ENCODE assay signal across 8 mouse cellular contexts in genomic region chr7:28597642-28598446, GRCm38 (mm10). TPM values are rescaled to one million over a fixed set of nuclear protein-coding genes. Genes with fewer than 3 reads are reported as not detected.
A peak's percentile ranks its signal among the peaks of the same experiment; 100 is the strongest.
DNase-seq lines count a peak whose midpoint lies in the region; ATAC-seq lines count a peak whose summit lies in the region.

Gene Samd4b, minus strand, starts transcription at chr7:28598144.
Gene Pak4, minus strand, starts transcription at chr7:28598185.

- H3K4me2 ChIP-seq in heart, embryonic 14.5 days (ENCODE audit: low read length): peak within 1 kb of the TSS; percentile 92
- H3K4me2 ChIP-seq in liver, embryonic 13.5 days: peak within 1 kb of the TSS; percentile 94
- H3K4me2 ChIP-seq in stomach, embryonic 16.5 days (ENCODE audit: low read depth, low read length): peak within 1 kb of the TSS; percentile 79

- H3K27ac ChIP-seq in brown adipose tissue, adult 24 weeks (replicated peaks; ENCODE audit: low read depth, low read length): no peak within 1 kb of the TSS
- H3K27ac ChIP-seq in heart, embryonic 14.5 days (replicated peaks in 1 of 2; ENCODE audit: control insufficient read depth in 1 of 2, insufficient read depth in 1 of 2, low read depth in 2 of 2, low read length in 2 of 2): peak within 1 kb of the TSS; percentile 13 to 62; a peak in 3 of 4 replicates
- H3K27ac ChIP-seq in liver, embryonic 13.5 days: peak within 1 kb of the TSS; percentile 98
- peak within 1 kb of the TSS; percentile 94 for H3K27ac ChIP-seq in stomach, embryonic 16.5 days (ENCODE audit: low read length)

- no peaks in the 10 kb centered on the region for H3K27me3 ChIP-seq in heart, embryonic 14.5 days (ENCODE audit: control insufficient read depth, insufficient read depth, low read length)
- no peaks in the 10 kb centered on the region for H3K27me3 ChIP-seq in liver, embryonic 13.5 days
- no peaks in the 10 kb centered on the region for H3K27me3 ChIP-seq in stomach, embryonic 16.5 days (ENCODE audit: control insufficient read depth, insufficient read depth, low read length)

- peak; percentile 99 for DNase-seq in CD4-positive, CD25-positive, alpha-beta regulatory T cell, adult 2 months (ENCODE audit: low read depth, low spot score)
- DNase-seq in fibroblast of lung, adult 2 months (ENCODE audit: low read depth): peak; percentile 94
- peak; percentile 100 for DNase-seq in kidney, postnatal 14 days
- peak; percentile 99 for DNase-seq in liver, embryonic 13.5 days
- DNase-seq in neural tube, embryonic 10.5 days (ENCODE audit: extremely low spot score, low spot score): peak; percentile 100

- peaks cover 7% of the 10 kb centered on the region; the same call in 1 of the 2 replicates for H3K36me3 ChIP-seq in heart, embryonic 14.5 days (ENCODE audit: control insufficient read depth, insufficient read depth, low read length)
- peaks cover 13% of the 10 kb centered on the region for H3K36me3 ChIP-seq in liver, embryonic 13.5 days
- H3K36me3 ChIP-seq in stomach, embryonic 16.5 days (ENCODE audit: control insufficient read depth, insufficient read depth, low read length): no peaks in the 10 kb centered on the region

- no peaks in the 10 kb centered on the region for H3K9me3 ChIP-seq in heart, embryonic 14.5 days (ENCODE audit: control insufficient read depth, low read length)
- no peaks in the 10 kb centered on the region for H3K9me3 ChIP-seq in liver, embryonic 13.5 days (replicated peaks)
- H3K9me3 ChIP-seq in stomach, embryonic 16.5 days (replicated peaks; ENCODE audit: control insufficient read depth, low read length): no peaks in the 10 kb centered on the region

- H3K9ac ChIP-seq in heart, embryonic 14.5 days (ENCODE audit: low read length): peak within 1 kb of the TSS; percentile 83
- peak within 1 kb of the TSS; percentile 77 for H3K9ac ChIP-seq in liver, embryonic 13.5 days
- peak within 1 kb of the TSS; percentile 81 for H3K9ac ChIP-seq in stomach, embryonic 16.5 days (ENCODE audit: low read length)

- peak within 1 kb of the TSS; percentile 57 for H3K4me3 ChIP-seq in brown adipose tissue, adult 24 weeks (ENCODE audit: insufficient read depth, low read depth, low read length)
- H3K4me3 ChIP-seq in heart, embryonic 14.5 days (ENCODE audit: control insufficient read depth in 1 of 2, insufficient read depth in 1 of 2, low read depth in 1 of 2, low read length in 2 of 2): peak within 1 kb of the TSS; percentile 63 to 79
- H3K4me3 ChIP-seq in liver, embryonic 13.5 days (replicated peaks): peak within 1 kb of the TSS; percentile 80
- peak within 1 kb of the TSS; percentile 59 for H3K4me3 ChIP-seq in stomach, embryonic 16.5 days (replicated peaks; ENCODE audit: low read length)

- peaks cover 28% of the 10 kb centered on the region for H3K4me1 ChIP-seq in brown adipose tissue, adult 24 weeks (ENCODE audit: control insufficient read depth, insufficient read depth, insufficient read length, low read length)
- peaks cover 26 to 44% of the 10 kb centered on the region in 2 experiments for H3K4me1 ChIP-seq in heart, embryonic 14.5 days (ENCODE audit: control insufficient read depth in 2 of 2, insufficient read depth in 2 of 2, low read length in 2 of 2)
- peaks cover 67% of the 10 kb centered on the region for H3K4me1 ChIP-seq in liver, embryonic 13.5 days (replicated peaks)
- peaks cover 38% of the 10 kb centered on the region for H3K4me1 ChIP-seq in stomach, embryonic 16.5 days (ENCODE audit: control insufficient read depth, insufficient read depth, low read length)

- under 1% methylated on average over 66 of the region's 66 CpGs for WGBS in heart, embryonic 14.5 days
- under 1% methylated on average over 66 of the region's 66 CpGs for WGBS in liver, embryonic 13.5 days (ENCODE audit: insufficient replicate concordance)
- under 1% methylated on average over 66 of the region's 66 CpGs for WGBS in stomach, embryonic 16.5 days

- ATAC-seq in heart, embryonic 14.5 days (ENCODE audit: insufficient number of reproducible peaks, insufficient read depth, low FRiP score, low read depth): peak; percentile 96
- ATAC-seq in liver, embryonic 13.5 days (ENCODE audit: low read depth): peak; percentile 79
- peak; percentile 94 for ATAC-seq in stomach, embryonic 16.5 days (ENCODE audit: insufficient read depth, low FRiP score)

RNA-seq across cellular contexts. Expression of gene Samd4b, which starts in this region (rescaled TPM):
- 18.8 and 24.4 TPM in 2 replicates for polyA plus RNA-seq in brown adipose tissue, adult 24 weeks (2012; ENCODE audit: insufficient read depth, insufficient read length, missing spikeins)
- polyA plus RNA-seq in heart, embryonic 14.5 days (2014; fragmentation: Nextera tagmentation; extraction: Ambion mirVana): 23.5 and 25.2 TPM in 2 replicates
- 4.1 and 5.8 TPM in 2 replicates for polyA plus RNA-seq in liver, embryonic 13.5 days (2015; fragmentation: Nextera tagmentation; extraction: Ambion mirVana)
- polyA plus RNA-seq in stomach, embryonic 16.5 days (2015; fragmentation: Nextera tagmentation; extraction: Ambion mirVana): 10.9 and 11.2 TPM in 2 replicates

RNA-seq across cellular contexts. Expression of gene Pak4, which starts in this region (rescaled TPM):
- 4.1 and 5.8 TPM in 2 replicates for polyA plus RNA-seq in brown adipose tissue, adult 24 weeks (2012; ENCODE audit: insufficient read depth, insufficient read length, missing spikeins)
- polyA plus RNA-seq in heart, embryonic 14.5 days (2014; fragmentation: Nextera tagmentation; extraction: Ambion mirVana): 21.1 and 22.1 TPM in 2 replicates
- polyA plus RNA-seq in liver, embryonic 13.5 days (2015; fragmentation: Nextera tagmentation; extraction: Ambion mirVana): 16.2 and 18.5 TPM in 2 replicates
- polyA plus RNA-seq in stomach, embryonic 16.5 days (2015; fragmentation: Nextera tagmentation; extraction: Ambion mirVana): 54.8 and 64.4 TPM in 2 replicates
